Mouse (Mus musculus) macrophage (primary cell): ENCODE results near the gene Thada. TPM values are rescaled to one million over a fixed set of nuclear protein-coding genes. Genes with fewer than 3 reads are reported as not detected.

Experiments
- H3K27ac ChIP-seq: fragments of 350-480 bp; formaldehyde crosslinking; 2 replicates; pipeline ENCODE4 v1.9.0; 2021
- H3K36me3 ChIP-seq: fragments of 350-480 bp; formaldehyde crosslinking; 2 replicates; pipeline ENCODE4 v1.9.0; 2021; ENCODE audit errors: inconsistent target
- H3K4me3 ChIP-seq: fragments of 350-480 bp; formaldehyde crosslinking; 2 replicates; pipeline ENCODE4 v1.9.0; 2021; ENCODE audit errors: inconsistent target
- H3K79me2 ChIP-seq: fragments of 350-480 bp; formaldehyde crosslinking; 2 replicates; pipeline ENCODE4 v1.9.0; 2021; ENCODE audit errors: inconsistent target
- WGBS: methylation state at CpG from one replicate; pipeline ENCODE4 v1.1.7; 2026; ENCODE audit warnings: inconsistent platforms; ENCODE audit not compliant: missing documents; 5-methylcytosine and 5-hydroxymethylcytosine counted together
- polyA plus RNA-seq: library from polyadenylated mRNA; stranded (reverse); fragments of 250-400 nt; gene quantifications from 3 replicates; pipeline ENCODE4 v1.2.4, GENCODE M21; 2018; ENCODE audit warnings: inconsistent platforms

The Thada gene
- polyA plus RNA-seq, 1 experiment from 2014 or later = 6.0 TPM

DNA sequence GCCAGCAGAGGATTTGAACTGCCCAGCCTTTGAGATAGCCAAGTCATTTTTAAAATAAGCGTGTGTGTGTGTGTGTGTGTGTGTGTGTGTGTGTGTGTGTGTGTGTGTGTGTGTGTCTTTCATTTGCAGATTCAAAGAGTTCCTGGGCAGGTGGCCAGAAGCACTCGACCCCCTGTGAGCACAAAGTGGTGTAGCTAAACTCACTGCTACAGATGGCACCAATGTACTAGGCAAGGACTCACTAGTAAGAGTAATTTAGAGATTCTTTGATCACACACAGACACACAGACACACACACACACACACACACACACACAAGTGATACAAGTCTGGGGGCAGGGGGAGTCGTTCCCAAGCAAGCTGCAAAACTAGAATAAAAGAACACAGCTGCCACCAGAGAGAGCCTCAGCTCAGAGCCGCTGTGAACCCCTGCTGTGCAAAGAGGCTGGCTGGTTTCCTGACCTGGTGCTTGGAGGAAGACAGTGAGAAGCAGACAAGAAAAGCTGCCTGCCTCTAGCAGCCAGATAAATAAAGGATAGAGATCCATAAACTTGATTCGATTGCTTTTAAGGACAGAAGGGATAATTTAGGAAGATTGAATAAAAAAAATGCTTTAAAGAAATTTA, 26.4 kb upstream of the Thada start:
- Histone ChIP-seq H3K79me2 (no peaks in the 10 kb centered on the region), H3K4me3 (no peak overlapping the region)
- 69% methylated on average over 3 of the region's 5 CpGs for WGBS

DNA sequence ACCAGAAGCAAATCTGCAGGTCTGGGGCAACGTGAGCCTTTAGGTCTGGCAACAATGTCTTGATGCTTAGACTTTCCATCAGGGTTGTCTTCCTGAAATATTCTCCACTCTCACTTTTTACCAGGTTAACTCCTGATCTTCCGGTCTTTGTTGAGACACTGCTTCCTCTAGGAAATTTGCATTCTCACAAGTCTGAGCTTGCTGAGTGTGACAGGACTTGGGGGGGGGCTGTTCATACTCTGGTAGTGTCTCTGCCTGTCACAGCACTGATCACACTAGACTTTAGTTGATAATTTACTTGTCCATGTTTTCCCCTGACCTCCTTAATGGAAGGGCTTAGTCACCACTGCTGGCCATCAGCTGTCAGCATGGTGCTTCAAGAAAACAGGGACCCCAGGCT, 21.4 kb upstream of the Thada start:
- WGBS = 96% methylated on average over 2 of the region's 2 CpGs
- H3K79me2 ChIP-seq = no peaks in the 10 kb centered on the region

More for the DNA sequence above, 26.4 kb upstream of the Thada start:
- Histone ChIP-seq H3K36me3 (no peaks in the 10 kb centered on the region), H3K27ac (no peak overlapping the region)

GRCm38 (mm10) chr17:84483673-84484320, 17.8 kb upstream of the Thada start:
- H3K36me3 ChIP-seq = no peaks in the 10 kb centered on the region
- WGBS = 79% methylated on average over 6 of the region's 6 CpGs
- no peak overlapping the region for H3K27ac ChIP-seq
- H3K79me2 ChIP-seq = no peaks in the 10 kb centered on the region
- no peak overlapping the region for H3K4me3 ChIP-seq

More for the DNA sequence above, 21.4 kb upstream of the Thada start:
- Histone ChIP-seq H3K36me3 (no peaks in the 10 kb centered on the region), H3K4me3 (no peak overlapping the region), H3K27ac (no peak overlapping the region)

DNA sequence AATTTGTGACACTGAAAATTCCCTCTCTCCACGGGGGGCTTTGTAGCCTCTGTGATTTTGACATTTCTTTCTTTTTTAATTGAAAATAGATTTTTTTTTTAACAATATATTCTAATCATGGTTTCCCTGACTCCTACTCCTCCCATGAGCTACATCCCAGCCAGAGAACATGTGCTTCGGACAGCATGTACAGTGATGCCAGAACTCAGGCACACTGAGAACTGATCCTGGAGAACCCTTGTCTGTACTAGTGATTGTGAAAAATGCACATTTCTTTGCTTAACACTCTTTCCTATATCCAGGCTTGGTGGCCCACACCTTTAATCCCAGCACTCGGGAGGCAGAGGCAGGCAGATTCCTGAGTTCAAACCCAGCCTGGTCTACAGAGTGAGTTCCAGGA, 16.8 kb upstream of the Thada start:
- no peaks in the 10 kb centered on the region for H3K79me2 ChIP-seq
- WGBS = 83% methylated on average over 3 of the region's 3 CpGs
- no peaks in the 10 kb centered on the region for H3K36me3 ChIP-seq
- H3K27ac ChIP-seq = no peak overlapping the region
- no peak overlapping the region for H3K4me3 ChIP-seq

GRCm38 (mm10) chr17:84480464-84481355, 14.7 kb upstream of the Thada start:
- no peaks in the 10 kb centered on the region for H3K36me3 ChIP-seq
- WGBS = 69% methylated on average over 15 of the region's 15 CpGs
- no peaks in the 10 kb centered on the region for H3K79me2 ChIP-seq
- H3K27ac ChIP-seq = no peak overlapping the region
- H3K4me3 ChIP-seq = no peak overlapping the region

GRCm38 (mm10) chr17:84478276-84478675, 12.3 kb upstream of the Thada start:
- no peaks in the 10 kb centered on the region for H3K36me3 ChIP-seq
- H3K4me3 ChIP-seq = no peak overlapping the region
- WGBS = 87% methylated on average over 4 of the region's 4 CpGs
- no peaks in the 10 kb centered on the region for H3K79me2 ChIP-seq
- H3K27ac ChIP-seq = no peak overlapping the region

- no peaks in the 10 kb centered on the region for H3K79me2 ChIP-seq
- no peak overlapping the region for H3K4me3 ChIP-seq
- H3K27ac ChIP-seq = no peak overlapping the region
- H3K36me3 ChIP-seq = no peaks in the 10 kb centered on the region
- WGBS = 61% methylated on average over 5 of the region's 5 CpGs
Observed at GRCm38 (mm10) chr17:84477176-84477575, 11.2 kb upstream of the Thada start.

- 80% methylated on average over 4 of the region's 4 CpGs for WGBS
- Histone ChIP-seq H3K27ac (no peak overlapping the region), H3K4me3 (no peak overlapping the region), H3K36me3 (no peaks in the 10 kb centered on the region), H3K79me2 (no peaks in the 10 kb centered on the region)
Observed at GRCm38 (mm10) chr17:84474312-84474711, 8.3 kb upstream of the Thada start.

- Histone ChIP-seq H3K4me3 (no peak overlapping the region), H3K36me3 (peaks cover 26% of the 10 kb centered on the region), H3K27ac (no peak overlapping the region), H3K79me2 (no peaks in the 10 kb centered on the region)
- 93% methylated on average over 4 of the region's 4 CpGs for WGBS
Observed at GRCm38 (mm10) chr17:84435012-84435411, 31.0 kb downstream of the Thada start.

DNA sequence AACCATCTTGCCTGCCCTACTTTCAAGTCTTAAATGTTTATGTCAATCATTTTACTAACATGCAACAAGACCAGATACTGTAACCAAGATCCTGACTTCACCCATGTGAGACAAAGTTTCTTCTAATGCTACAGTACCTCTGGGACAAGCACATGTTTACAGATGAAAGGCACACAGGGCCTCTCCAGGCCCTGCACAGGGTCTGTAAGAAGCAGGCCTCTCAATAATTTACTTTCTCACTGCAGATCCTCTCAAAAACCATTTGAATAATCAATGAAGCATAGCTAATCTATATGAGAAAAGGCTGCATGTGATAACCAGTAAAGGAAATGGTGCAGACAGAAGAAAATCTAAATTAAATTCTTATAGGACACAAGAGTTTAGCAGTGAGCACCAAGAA, 31.8 kb downstream of the Thada start:
- H3K36me3 ChIP-seq = peaks cover 24% of the 10 kb centered on the region
- H3K79me2 ChIP-seq = no peaks in the 10 kb centered on the region
- no peak overlapping the region for H3K4me3 ChIP-seq
- H3K27ac ChIP-seq = no peak overlapping the region

DNA sequence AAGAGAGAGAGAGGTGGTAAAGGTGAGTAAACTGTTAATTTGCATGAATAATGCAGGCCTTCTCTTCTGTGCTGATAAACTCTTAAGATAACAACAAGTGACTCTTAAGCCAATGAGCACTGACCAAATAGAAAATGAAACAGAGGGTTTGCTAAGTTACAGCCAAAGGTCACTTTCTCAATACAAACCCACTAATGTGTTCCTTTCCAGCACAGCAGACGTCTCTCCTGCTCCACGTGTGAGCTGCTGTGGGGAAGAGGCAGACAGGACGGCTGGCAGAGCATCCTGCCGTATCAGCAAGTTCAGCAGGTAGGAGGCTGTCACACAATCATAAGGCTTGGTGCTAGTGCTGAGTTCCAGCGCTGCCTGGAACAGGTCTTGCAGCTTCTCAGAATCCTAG, 34.0 kb downstream of the Thada start:
- WGBS = 94% methylated on average over 4 of the region's 5 CpGs
- Histone ChIP-seq H3K27ac (no peak overlapping the region), H3K36me3 (peaks cover 15% of the 10 kb centered on the region; the same call in 1 of the 2 replicates)

GRCm38 (mm10) chr17:84424258-84424657, 41.7 kb downstream of the Thada start:
- no peak overlapping the region for H3K4me3 ChIP-seq
- no peaks in the 10 kb centered on the region for H3K79me2 ChIP-seq
- H3K36me3 ChIP-seq = peaks cover 14% of the 10 kb centered on the region
- WGBS = 77% methylated on average over 1 of the region's 1 CpGs
- no peak overlapping the region for H3K27ac ChIP-seq

More for the DNA sequence above, 34.0 kb downstream of the Thada start:
- Histone ChIP-seq H3K4me3 (no peak overlapping the region), H3K79me2 (no peaks in the 10 kb centered on the region)

DNA sequence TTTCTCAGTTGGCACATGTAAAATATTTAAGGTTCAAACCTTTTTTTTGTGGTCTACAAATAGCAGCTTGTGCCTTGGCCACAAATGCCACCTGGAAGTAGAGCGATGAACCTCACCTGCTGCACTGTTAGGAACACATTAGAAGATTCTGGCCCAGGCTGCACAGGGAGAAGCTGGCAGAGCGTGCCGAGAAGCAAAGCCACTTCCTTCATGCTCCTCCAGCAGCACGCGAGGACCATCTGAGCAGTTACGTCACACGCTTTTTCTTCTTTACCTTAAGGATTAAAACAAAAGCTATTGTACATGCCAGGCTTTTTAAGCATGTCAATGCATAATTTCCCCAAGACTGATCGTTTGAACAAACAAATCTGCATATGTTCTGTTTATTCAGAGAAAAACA, 43.1 kb downstream of the Thada start:
- Histone ChIP-seq H3K36me3 (peaks cover 14% of the 10 kb centered on the region), H3K79me2 (no peaks in the 10 kb centered on the region), H3K27ac (no peak overlapping the region), H3K4me3 (no peak overlapping the region)
- 74% methylated on average over 8 of the region's 8 CpGs for WGBS

- H3K36me3 ChIP-seq = peaks cover 14% of the 10 kb centered on the region
Observed at GRCm38 (mm10) chr17:84422001-84422785, 43.8 kb downstream of the Thada start.

More at GRCm38 (mm10) chr17:84422001-84422785, 43.8 kb downstream of the Thada start:
- H3K27ac ChIP-seq = no peak overlapping the region
- whole genome bisulfite sequencing = 97% methylated on average over 4 of the region's 4 CpGs
- H3K4me3 ChIP-seq = no peak overlapping the region
- H3K79me2 ChIP-seq = no peaks in the 10 kb centered on the region
